Mouse (Mus musculus): ENCODE data around the gene Tmem203. TPM values are rescaled to one million over a fixed set of nuclear protein-coding genes. Genes with fewer than 3 reads are reported as not detected.

Tmem203 gene
- polyA plus RNA-seq, 1 experiment from 2014 or later, result 24.5 TPM

DNA sequence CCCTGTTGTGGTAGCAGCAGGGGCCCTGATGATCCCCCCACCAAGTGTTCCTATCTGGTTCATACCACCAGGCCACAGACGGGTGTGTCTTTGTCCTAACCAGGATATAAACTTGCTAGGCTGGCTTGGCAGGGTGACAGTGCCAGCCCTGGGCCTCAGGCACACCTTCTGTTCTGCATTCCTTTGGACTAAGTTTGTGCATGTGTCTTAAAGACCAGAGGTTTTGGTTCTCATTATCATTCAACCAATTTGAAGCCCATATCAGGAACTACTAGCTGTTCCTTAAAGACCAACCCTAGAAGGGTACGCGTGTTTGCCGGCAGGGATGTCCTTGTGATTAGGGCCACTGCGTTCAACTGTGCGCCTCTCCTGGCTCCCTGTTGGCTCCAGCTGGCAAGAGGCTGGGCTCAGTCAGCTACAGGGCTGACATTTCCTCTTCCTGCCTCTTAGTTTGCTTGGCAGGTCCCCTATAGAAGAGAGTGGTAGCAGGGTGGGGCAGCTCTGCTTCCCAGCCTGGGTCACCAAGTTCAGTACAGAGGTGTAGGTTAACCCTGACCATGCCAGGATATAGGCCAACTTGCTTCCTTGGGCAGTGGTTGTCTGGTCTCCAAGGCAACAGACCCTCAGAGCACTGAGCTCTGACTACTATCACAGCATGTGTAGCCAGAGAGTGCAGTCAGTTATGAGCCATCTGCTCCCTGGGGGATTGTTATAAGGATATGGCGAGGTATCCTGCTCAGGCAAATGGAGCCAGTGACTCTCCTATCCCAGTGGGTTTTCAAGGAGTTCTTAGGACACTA is 31.8 kb downstream of the Tmem203 start:
- Histone ChIP-seq H3K27ac (peak overlapping the region; percentile 79), H3K4me3 (no peak overlapping the region), H3K9ac (no peak overlapping the region), H3K36me3 (peaks cover 38% of the 10 kb centered on the region), H3K27me3 (peaks cover 43% of the 10 kb centered on the region), H3K9me3 (no peaks in the 10 kb centered on the region), H3K4me2 (peak overlapping the region; percentile 27; the same call in 1 of the 2 replicates), H3K4me1 (peaks cover 44% of the 10 kb centered on the region)
- 42% methylated on average over 7 of the region's 7 CpGs for WGBS
- ATAC-seq (ENCODE audit: borderline replicate concordance, extremely low read depth, low FRiP score, low TSS enrichment), result peak; percentile 24; the same call in 1 of the 2 replicates

DNA sequence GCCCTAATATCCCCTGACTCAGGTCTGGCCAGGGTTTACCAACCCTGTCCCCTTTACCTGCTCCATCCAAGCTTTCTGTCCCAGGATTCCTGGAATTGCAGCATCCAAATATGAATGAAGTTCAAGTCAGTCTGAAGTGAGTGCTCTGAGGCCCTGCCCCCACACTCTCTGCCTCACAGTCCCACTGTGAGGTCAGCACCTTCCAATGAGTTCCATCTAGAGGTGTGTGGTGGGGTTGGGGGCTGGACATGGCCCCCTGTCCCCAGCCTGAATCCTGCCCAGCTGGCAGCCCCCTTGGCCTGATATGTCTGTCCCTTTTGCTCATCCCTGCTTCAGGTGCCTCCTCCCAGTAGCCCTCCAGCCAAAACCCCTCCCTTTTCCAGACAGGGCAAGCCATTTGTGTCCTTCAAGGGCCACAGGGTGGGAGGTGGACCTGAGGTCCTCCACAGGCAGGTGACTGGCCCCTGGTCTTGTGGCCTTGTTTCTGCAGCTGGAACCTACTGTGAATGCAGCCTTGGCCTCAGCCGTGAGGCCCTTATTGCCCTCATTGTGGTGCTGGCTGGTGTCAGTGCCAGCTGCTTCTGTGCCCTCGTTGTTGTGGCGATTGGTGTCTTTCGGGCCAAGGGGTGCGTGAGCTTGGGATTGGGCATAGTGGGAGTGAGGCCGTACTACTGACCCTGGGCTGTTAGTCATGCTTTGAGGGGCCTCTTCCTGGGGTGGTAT is 32.8 kb downstream of the Tmem203 start, which contains the start of gene Tmem210:
Tmem210 (plus strand) TSS at position 219 of the 723 bp plus-strand sequence.
- no peak for ATAC-seq (ENCODE audit: borderline replicate concordance, extremely low read depth, low FRiP score, low TSS enrichment)
- Histone ChIP-seq H3K27me3 (peaks cover 53% of the 10 kb centered on the region), H3K27ac (peak within 1 kb of the TSS; percentile 79), H3K9me3 (no peaks in the 10 kb centered on the region), H3K4me2 (peak within 1 kb of the TSS; percentile 27; the same call in 1 of the 2 replicates), H3K36me3 (peaks cover 27% of the 10 kb centered on the region), H3K4me3 (no peak within 1 kb of the TSS), H3K9ac (no peak within 1 kb of the TSS), H3K4me1 (peaks cover 52% of the 10 kb centered on the region)
- WGBS, result 78% methylated on average over 6 of the region's 6 CpGs

DNA sequence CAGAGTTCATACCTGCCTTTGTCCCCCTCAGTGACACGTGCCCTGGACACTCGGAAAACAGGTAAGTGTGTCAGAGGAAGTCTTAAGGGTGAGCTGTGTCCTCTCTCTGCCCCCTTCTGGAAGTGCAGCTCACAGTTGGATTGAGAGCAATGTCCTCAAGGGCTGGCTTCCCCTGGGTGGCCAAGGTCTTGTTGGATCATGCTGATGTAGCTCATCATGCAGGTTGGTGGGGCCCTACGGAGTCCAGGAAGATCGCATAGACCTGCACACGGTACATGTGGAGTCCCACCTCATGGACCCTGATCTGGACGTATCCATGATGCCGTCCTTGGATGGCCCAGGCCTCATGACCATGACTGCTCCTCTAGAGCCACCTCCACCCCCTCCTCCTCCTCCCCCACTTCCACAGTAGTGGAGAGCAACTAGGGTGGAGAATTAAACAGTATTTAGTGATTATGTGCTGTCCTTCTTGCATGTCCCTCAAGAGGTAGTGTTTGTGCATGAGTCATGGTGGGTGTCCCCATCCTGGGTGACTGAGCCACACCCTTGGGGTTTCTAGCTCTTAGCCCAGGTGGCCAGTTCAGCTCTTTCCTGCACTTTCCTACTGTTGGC is 33.6 kb downstream of the Tmem203 start:
- Histone ChIP-seq H3K36me3 (peaks cover 20% of the 10 kb centered on the region), H3K4me3 (no peak overlapping the region), H3K4me2 (no peak overlapping the region), H3K27me3 (peaks cover 61% of the 10 kb centered on the region), H3K27ac (no peak overlapping the region), H3K4me1 (peaks cover 52% of the 10 kb centered on the region), H3K9me3 (no peaks in the 10 kb centered on the region), H3K9ac (no peak overlapping the region)
- no peak for ATAC-seq (ENCODE audit: borderline replicate concordance, extremely low read depth, low FRiP score, low TSS enrichment)
- WGBS, result 80% methylated on average over 7 of the region's 7 CpGs

DNA sequence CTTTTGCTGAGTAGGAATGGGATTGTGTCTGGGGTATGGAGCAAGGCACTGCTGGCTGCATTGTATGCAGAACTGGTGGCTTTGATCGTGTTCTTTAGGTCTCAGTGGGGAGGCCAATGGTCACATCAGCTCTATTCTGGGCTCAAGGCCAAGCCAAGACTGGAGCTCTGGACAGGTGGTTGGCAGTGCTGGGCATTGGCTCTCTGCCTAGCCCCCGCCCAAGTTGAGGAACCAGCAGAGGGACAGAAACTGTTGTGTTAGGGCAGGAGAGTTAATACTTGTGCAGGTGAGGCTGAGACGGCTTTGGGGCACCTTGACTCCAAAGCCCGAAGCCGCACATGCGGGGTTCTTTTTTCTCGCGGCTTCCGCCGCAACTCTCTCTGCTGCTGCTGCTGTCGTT is 34.4 kb downstream of the Tmem203 start, which contains the start of gene Lrrc26:
Lrrc26 (plus strand) TSS at position 265 of the 400 bp plus-strand sequence.
- peaks cover 12% of the 10 kb centered on the region for H3K36me3 ChIP-seq
- peaks cover 52% of the 10 kb centered on the region for H3K4me1 ChIP-seq
- H3K9me3 ChIP-seq, result no peaks in the 10 kb centered on the region
- WGBS, result 8% methylated on average over 11 of the region's 11 CpGs
- peak within 1 kb of the TSS; percentile 35 for H3K4me3 ChIP-seq
- no peak within 1 kb of the TSS for H3K27ac ChIP-seq
- H3K27me3 ChIP-seq, result peaks cover 65% of the 10 kb centered on the region
- ATAC-seq (ENCODE audit: borderline replicate concordance, extremely low read depth, low FRiP score, low TSS enrichment), result no peak
- no peak within 1 kb of the TSS for H3K9ac ChIP-seq
- peak within 1 kb of the TSS; percentile 38 for H3K4me2 ChIP-seq

DNA sequence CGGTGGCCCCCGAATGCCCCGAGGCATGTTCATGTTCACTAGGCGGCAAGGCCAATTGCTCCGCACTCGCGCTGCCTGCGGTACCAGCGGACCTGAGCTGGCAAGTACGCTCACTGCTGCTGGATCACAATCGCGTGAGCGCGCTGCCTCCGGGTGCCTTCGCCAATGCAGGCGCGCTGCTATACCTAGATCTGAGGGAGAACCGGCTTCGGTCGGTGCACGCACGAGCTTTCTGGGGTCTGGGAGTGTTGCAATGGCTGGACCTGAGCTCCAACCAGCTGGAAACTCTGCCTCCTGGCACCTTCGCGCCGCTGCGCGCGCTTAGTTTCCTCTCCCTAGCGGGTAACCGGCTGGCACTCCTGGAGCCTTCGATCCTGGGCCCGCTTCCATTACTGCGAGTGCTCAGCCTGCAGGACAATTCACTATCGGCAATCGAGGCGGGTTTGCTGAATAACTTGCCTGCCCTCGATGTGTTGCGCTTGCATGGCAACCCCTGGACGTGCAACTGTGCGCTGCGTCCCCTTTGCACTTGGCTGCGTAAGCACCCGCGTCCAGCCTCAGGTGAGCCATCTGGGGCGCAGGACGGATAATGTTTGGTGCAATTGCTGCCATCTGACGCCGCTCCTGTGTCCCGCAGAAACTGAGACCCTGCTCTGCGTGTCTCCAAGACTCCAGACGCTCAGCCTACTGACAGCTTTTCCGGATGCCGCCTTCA is 35.0 kb downstream of the Tmem203 start:
- peaks cover 66% of the 10 kb centered on the region for H3K27me3 ChIP-seq
- WGBS, result 2% methylated on average over 54 of the region's 54 CpGs

DNA sequence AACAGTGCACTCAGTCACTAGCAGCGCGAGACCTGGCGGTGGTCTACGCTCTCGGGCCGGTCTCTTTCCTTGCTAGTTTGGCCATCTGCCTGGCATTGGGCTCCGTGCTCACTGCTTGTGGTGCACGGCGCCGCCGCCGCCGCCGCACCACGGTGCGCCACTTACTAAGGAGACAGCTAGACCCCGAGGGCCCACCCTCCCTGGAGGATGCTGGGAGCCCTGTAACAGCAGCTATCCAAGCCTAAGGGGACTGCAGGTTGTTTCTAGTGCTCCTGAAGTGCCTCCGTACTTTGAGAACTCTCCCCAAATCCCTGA is 35.5 kb downstream of the Tmem203 start:
- 4% methylated on average over 18 of the region's 18 CpGs for WGBS
- H3K27me3 ChIP-seq, result peaks cover 71% of the 10 kb centered on the region

More for the DNA sequence above, 35.0 kb downstream of the Tmem203 start:
- ATAC-seq (ENCODE audit: borderline replicate concordance, extremely low read depth, low FRiP score, low TSS enrichment), result no peak
- Histone ChIP-seq H3K27ac (no peak overlapping the region), H3K9ac (no peak overlapping the region), H3K9me3 (no peaks in the 10 kb centered on the region), H3K4me3 (peak overlapping the region; percentile 35), H3K36me3 (peaks cover 5% of the 10 kb centered on the region), H3K4me2 (peak overlapping the region; percentile 38), H3K4me1 (peaks cover 52% of the 10 kb centered on the region)

DNA sequence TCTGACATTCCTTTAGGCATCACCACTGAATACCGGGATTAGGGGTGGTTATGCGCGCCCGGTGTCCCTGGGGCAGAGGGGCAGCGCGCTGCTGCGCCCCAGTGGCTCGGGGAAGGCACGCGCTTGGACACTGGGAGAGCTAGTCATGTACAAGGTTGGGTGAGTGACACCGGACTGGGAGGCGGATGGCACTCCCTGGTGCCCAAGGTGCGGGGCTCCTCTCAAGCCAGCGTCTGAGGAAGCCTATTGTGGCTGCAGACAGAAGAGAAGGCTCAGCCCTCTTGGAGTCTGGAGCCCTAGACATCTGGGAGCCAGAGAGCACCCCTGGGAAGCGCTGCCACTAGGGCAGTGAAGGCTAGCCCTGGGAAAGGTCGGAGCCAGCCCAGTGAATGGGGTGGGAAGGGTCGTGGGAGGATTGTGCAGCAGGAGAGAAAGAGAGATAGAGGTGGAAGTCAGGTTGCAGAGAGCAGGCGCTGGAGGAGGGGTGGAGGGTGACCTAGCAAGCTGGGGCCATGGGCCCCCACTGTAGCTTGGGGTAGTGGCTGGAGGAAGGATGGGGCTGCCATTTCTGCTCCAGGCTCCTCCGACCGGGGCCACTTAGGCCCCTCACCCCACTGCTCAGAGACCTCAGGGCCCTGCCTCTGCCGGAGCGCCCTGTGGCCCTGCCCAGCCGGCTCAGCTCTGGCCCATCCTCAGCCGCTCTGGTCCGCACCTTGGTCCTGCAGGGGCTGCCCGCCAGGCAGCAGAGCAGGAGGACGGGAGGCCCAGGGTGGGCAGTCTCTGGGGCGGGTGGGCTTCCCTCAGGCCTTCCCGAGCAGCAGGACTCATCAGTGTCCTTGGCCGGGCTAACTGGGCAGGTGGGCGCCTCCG is 36.2 kb downstream of the Tmem203 start:
- Histone ChIP-seq H3K9me3 (no peaks in the 10 kb centered on the region), H3K4me1 (peaks cover 44% of the 10 kb centered on the region), H3K27ac (no peak overlapping the region), H3K27me3 (peaks cover 77% of the 10 kb centered on the region), H3K9ac (no peak overlapping the region; the same call in 1 of the 2 replicates), H3K4me2 (peak overlapping the region; percentile 61), H3K4me3 (peak overlapping the region; percentile 35; the same call in 1 of the 2 replicates), H3K36me3 (no peaks in the 10 kb centered on the region)
- no peak for ATAC-seq (ENCODE audit: borderline replicate concordance, extremely low read depth, low FRiP score, low TSS enrichment)
- WGBS, result 7% methylated on average over 32 of the region's 32 CpGs

More for the DNA sequence above, 35.5 kb downstream of the Tmem203 start:
- H3K4me1 ChIP-seq, result peaks cover 50% of the 10 kb centered on the region
- no peak for ATAC-seq (ENCODE audit: borderline replicate concordance, extremely low read depth, low FRiP score, low TSS enrichment)
- H3K4me2 ChIP-seq, result peak overlapping the region; percentile 38
- peak overlapping the region; percentile 35; the same call in 1 of the 2 replicates for H3K4me3 ChIP-seq
- no peak overlapping the region for H3K9ac ChIP-seq
- H3K9me3 ChIP-seq, result no peaks in the 10 kb centered on the region
- H3K36me3 ChIP-seq, result peaks cover 3% of the 10 kb centered on the region; the same call in 1 of the 2 replicates
- H3K27ac ChIP-seq, result no peak overlapping the region

DNA sequence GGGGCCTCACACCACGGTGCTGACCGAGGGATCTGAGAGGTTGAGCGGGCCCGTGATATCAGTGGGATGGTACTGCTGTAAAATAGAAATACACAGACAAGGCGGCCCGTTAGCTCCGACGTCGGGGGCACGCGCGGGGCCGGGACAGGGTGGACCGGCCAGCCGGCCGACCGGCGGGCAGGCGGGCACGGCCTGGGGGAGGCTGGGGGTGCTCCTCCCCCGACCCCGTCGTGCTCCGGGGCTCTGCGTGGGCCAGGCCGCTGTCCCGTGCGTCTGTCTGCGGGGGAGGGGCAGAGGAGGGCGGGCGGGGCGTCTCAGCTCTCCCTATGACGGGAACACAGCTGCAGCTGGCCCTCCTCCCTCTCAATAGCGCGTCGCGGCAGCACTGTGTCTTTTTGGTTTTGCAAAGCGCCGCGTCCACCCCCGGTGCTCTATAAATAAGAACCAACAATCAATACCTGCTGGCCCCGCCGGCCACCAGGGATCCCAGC is 36.9 kb downstream of the Tmem203 start:
- peak overlapping the region; percentile 35 for H3K4me3 ChIP-seq
- WGBS, result 4% methylated on average over 40 of the region's 43 CpGs
- ATAC-seq (ENCODE audit: borderline replicate concordance, extremely low read depth, low FRiP score, low TSS enrichment), result peak; percentile 15; the same call in 1 of the 2 replicates
- no peaks in the 10 kb centered on the region for H3K9me3 ChIP-seq
- H3K27me3 ChIP-seq, result peaks cover 82% of the 10 kb centered on the region
- peaks cover 37% of the 10 kb centered on the region for H3K4me1 ChIP-seq
- H3K27ac ChIP-seq, result no peak overlapping the region
- H3K36me3 ChIP-seq, result no peaks in the 10 kb centered on the region
- no peak overlapping the region for H3K9ac ChIP-seq
- H3K4me2 ChIP-seq, result peak overlapping the region; percentile 61

DNA sequence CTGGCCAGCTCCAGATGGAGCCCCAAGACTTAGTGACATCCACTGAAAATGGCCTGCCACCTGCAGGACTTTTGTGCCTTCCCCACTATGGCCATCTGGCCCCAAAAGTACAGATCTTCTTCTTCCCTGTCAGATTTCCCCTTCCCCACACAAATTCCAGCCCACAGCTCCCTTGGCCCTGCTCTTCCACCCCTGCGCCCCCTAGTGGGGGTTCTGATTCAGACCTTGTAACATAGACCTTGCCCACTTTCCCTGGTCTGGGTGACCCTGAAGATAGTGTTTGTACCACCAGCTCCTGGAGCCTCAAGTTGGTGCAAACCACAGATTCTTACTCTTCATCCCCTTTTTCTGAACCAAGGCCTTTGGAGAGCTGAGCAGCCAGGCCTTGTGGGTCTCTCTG is 37.6 kb downstream of the Tmem203 start:
- Histone ChIP-seq H3K27ac (no peak overlapping the region), H3K36me3 (no peaks in the 10 kb centered on the region), H3K9me3 (no peaks in the 10 kb centered on the region), H3K9ac (no peak overlapping the region), H3K4me2 (peak overlapping the region; percentile 61), H3K27me3 (peaks cover 86% of the 10 kb centered on the region), H3K4me3 (no peak overlapping the region), H3K4me1 (peaks cover 29% of the 10 kb centered on the region)
- WGBS, result 5% methylated on average over 1 of the region's 1 CpGs
- no peak for ATAC-seq (ENCODE audit: borderline replicate concordance, extremely low read depth, low FRiP score, low TSS enrichment)

DNA sequence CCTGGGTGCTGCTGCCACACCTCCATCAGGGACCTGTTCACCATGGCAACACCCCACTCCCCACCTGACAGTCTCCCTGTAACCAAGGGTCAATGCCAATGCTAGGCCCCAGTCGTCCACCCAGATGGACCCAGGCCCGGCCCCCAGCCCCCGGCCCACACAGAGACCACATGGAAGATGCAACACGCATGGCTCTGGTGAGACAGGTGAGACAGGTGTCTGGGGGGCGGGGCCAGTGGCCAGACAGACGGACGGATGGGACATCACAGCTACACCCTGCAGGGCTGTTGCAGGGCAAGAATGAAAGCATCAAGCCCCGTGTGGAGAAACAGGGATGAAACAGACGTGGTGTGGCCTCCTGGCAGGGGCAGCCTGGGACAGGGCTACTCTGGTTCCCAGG is 38.5 kb downstream of the Tmem203 start:
- Histone ChIP-seq H3K36me3 (no peaks in the 10 kb centered on the region), H3K4me1 (peaks cover 24% of the 10 kb centered on the region), H3K27ac (no peak overlapping the region), H3K4me3 (no peak overlapping the region), H3K27me3 (peaks cover 77% of the 10 kb centered on the region), H3K4me2 (no peak overlapping the region), H3K9me3 (no peaks in the 10 kb centered on the region), H3K9ac (no peak overlapping the region)
- no peak for ATAC-seq (ENCODE audit: borderline replicate concordance, extremely low read depth, low FRiP score, low TSS enrichment)
- 72% methylated on average over 9 of the region's 9 CpGs for WGBS

Data from lung, embryonic 15.5 days (tissue).